In genomic region chr8:48722318-48722717, GRCm38 (mm10) we compare ENCODE assay signal across 9 mouse cellular contexts.
"Had no signal": no experiment of that assay in that cellular context is flagged by ENCODE, and none has a peak within 500 bp of the region (broad histone marks: within the 10 kb centered on the region; RNA-seq: fewer than 3 reads in every experiment).

No protein-coding gene starts in this region.

- H3K27ac ChIP-seq: kidney, postnatal 0 days; limb, embryonic 13.5 days; liver, embryonic 14.5 days; stomach, postnatal 0 days had no signal

- H3K9ac ChIP-seq: limb, embryonic 13.5 days; liver, embryonic 14.5 days had no signal

- H3K4me2 ChIP-seq: limb, embryonic 13.5 days had no signal

- H3K36me3 ChIP-seq: limb, embryonic 13.5 days had no signal

- H3K4me3 ChIP-seq: limb, embryonic 13.5 days had no signal

- H3K4me1 ChIP-seq: limb, embryonic 13.5 days had no signal

- DNase-seq: kidney, adult 9 months; kidney, postnatal 4 days; left cerebral cortex, postnatal 4 days; lung, adult 18-20 months; thymus, postnatal 4 days had no signal

- H3K27me3 ChIP-seq: limb, embryonic 13.5 days had no signal
